ENCODE assay signal across 13 mouse cellular contexts in the genomic region with DNA sequence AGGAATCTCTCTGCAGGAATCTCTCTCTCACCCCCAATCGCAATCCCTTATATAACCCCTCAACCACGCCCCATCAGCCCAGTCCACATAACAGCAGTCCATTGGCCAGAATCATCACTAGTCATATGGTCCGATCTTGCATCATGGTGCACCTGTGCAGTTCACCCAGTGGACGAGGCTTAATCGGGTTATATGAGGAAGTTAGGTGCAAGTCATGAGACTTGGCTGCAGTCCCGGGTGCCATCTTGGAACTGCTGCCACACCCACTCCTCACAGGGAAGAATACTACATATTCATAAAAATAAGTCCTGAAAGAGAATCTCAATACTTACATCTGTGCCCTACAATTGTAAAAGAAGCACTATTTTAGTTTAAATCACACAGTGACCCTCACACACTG. TPM values are rescaled to one million over a fixed set of nuclear protein-coding genes. Genes with fewer than 3 reads are reported as not detected.
DNase-seq lines count a peak whose midpoint lies in the region; TF ChIP-seq lines count a peak whose summit lies in the region.
"Not testable (repeated sequence)": the region's sequence is repeated elsewhere in the genome, so short reads cannot be mapped to it uniquely, and the experiment has no call there.
"Had no signal": no experiment of that assay in that cellular context is flagged by ENCODE, and none has a peak within 500 bp of the region (broad histone marks: within the 10 kb centered on the region; RNA-seq: fewer than 3 reads in every experiment).

No protein-coding gene starts in this region.

- H3K9ac ChIP-seq in CH12.LX (ENCODE audit: insufficient read depth, low read depth); MEL (ENCODE audit: control insufficient read depth, low read depth, low read length, poor library complexity, severe bottlenecking): not testable (repeated sequence)

- dilution Hi-C loops in CH12.LX (cut with MboI; ENCODE audit: extremely low pct_ligation_motif_present, extremely low pct_unique_long_range_greater_than_20kb, low sequenced_read_pairs) = not testable (repeated sequence)

- DNase-seq in CH12.LX (ENCODE audit: extremely low read depth) (peak; percentile 20), ES-CJ7 (ENCODE audit: low read depth, low spot score) (peak; percentile 15), MEL (ENCODE audit: low read depth, low spot score) (peak; percentile 75), MEL-GATA-1-ER (ENCODE audit: extremely low read depth, low read depth) (peak; percentile 22), NIH3T3 (ENCODE audit: low read depth) (peak; percentile 4), R1 (ENCODE audit: low read depth, low spot score) (peak; percentile 56), ZHBTc4 (ENCODE audit: low read depth, low spot score) (peak; percentile 46)

- not testable (repeated sequence) for H3K4me3 ChIP-seq in CH12.LX (replicated peaks in 1 of 3; ENCODE audit: low read depth in 2 of 3, low read length in 2 of 3, poor library complexity in 1 of 3); MEL (ENCODE audit: control insufficient read depth in 1 of 2, insufficient read depth in 1 of 2, low read depth in 2 of 2, low read length in 2 of 2)

- H3K27me3 ChIP-seq in CH12.LX (replicated peaks); MEL (ENCODE audit: control insufficient read depth in 1 of 2, insufficient read depth in 2 of 2, low read length in 2 of 2): not testable (repeated sequence)

- H3K4me1 ChIP-seq in CH12.LX (ENCODE audit: control insufficient read depth in 1 of 2, insufficient read depth in 2 of 2); MEL (ENCODE audit: control insufficient read depth in 1 of 2, insufficient read depth in 2 of 2, low read length in 2 of 2): not testable (repeated sequence)

- H3K4me2 ChIP-seq in CH12.LX (ENCODE audit: insufficient read depth, low read depth, poor library complexity, severe bottlenecking) = not testable (repeated sequence)

- TF ChIP-seq CTCF in CH12.LX (conservative IDR thresholded peaks at IDR 0.05 in 1 of 2, IDR thresholded peaks at IDR 0.05 in 1 of 2; ENCODE audit: low read depth in 2 of 2, low read length in 2 of 2); MEL (IDR thresholded peaks at IDR 0.05 in 2 of 3, conservative IDR thresholded peaks at IDR 0.05 in 1 of 3; ENCODE audit: control insufficient read depth in 1 of 3, insufficient read depth in 1 of 3, low read depth in 2 of 3, low read length in 3 of 3, poor library complexity in 1 of 3, severe bottlenecking in 1 of 3): not testable (repeated sequence)

- in situ Hi-C loops in CH12.LX (cut with MboI; ENCODE audit: low pct_ligation_motif_present, low pct_unique_long_range_greater_than_20kb, low sequenced_read_pairs) = not testable (repeated sequence)

- H3K79me2 ChIP-seq in CH12.LX (replicated peaks; ENCODE audit: control insufficient read depth, extremely low read depth, insufficient read depth, poor library complexity, severe bottlenecking); MEL (ENCODE audit: control insufficient read depth, insufficient read depth, low read length, poor library complexity): not testable (repeated sequence)

- not testable (repeated sequence) for TF ChIP-seq RAD21 in CH12.LX (IDR thresholded peaks at IDR 0.05; ENCODE audit: low read depth, low read length); MEL (IDR thresholded peaks at IDR 0.05; ENCODE audit: low read depth, low read length)

- H3K36me3 ChIP-seq in CH12.LX (replicated peaks in 1 of 2; ENCODE audit: control insufficient read depth in 1 of 2, insufficient read depth in 1 of 2, low read length in 1 of 2); MEL (ENCODE audit: control insufficient read depth in 1 of 2, insufficient read depth in 2 of 2, low read length in 2 of 2): not testable (repeated sequence)

- H3K27ac ChIP-seq in CH12.LX (ENCODE audit: insufficient read depth, low read depth) = not testable (repeated sequence)
- H3K27ac ChIP-seq in MEL (ENCODE audit: control insufficient read depth, low read depth, low read length) = 0 out of 2 replicates have a peak overlapping the region, but pooled peaks have one; percentile 28

- TF ChIP-seq EP300 in CH12.LX (IDR thresholded peaks at IDR 0.05; ENCODE audit: low read length) = not testable (repeated sequence)
- 0 out of 4 replicates have a peak, but pooled peaks of 1 of the 2 experiments have one; percentile 17 for TF ChIP-seq EP300 in MEL (IDR thresholded peaks at IDR 0.05; ENCODE audit: low read depth in 1 of 2, low read length in 2 of 2)

- H3K9me3 ChIP-seq in CH12.LX (replicated peaks; ENCODE audit: low read length); MEL (replicated peaks; ENCODE audit: insufficient read depth, low read length): not testable (repeated sequence)

- TF ChIP-seq POLR2A in CH12.LX (IDR thresholded peaks at IDR 0.05; ENCODE audit: low read depth, low read length); MEL (IDR thresholded peaks at IDR 0.05; ENCODE audit: control insufficient read depth in 1 of 2, insufficient read depth in 1 of 2, low read depth in 1 of 2, low read length in 2 of 2, poor library complexity in 1 of 2): not testable (repeated sequence)

TF ChIP-seq in MEL, 35 proteins besides CTCF, POLR2A, EP300 and RAD21:
- 0 out of 2 replicates have a peak, but pooled peaks have one; percentile 34 for TF ChIP-seq TBP (IDR thresholded peaks at IDR 0.05; ENCODE audit: low read depth, low read length)

RNA-seq across cellular contexts. Expression of gene Gm5141, which starts 22.4 kb away (rescaled TPM):
- total RNA-seq in CH12.LX (2012; rRNA removed) (2.4 and 2.5 TPM in 2 replicates), CH12.LX (2014; rRNA removed) (5.7 and 7.1 TPM in 2 replicates), MEL (2012; rRNA removed) (0.82 and 1.1 TPM in 2 replicates)
- polyA plus RNA-seq in CH12.LX (2012; ENCODE audit: insufficient read length, low read depth) (2.0 and 2.3 TPM in 2 replicates), MEL (2012; ENCODE audit: insufficient read depth in 1 of 2, insufficient read length in 2 of 2, low read depth in 1 of 2, low replicate concordance in 2 of 2, missing spikeins in 1 of 2) (10 to 100 TPM in 1 of 2 experiments, under 1 TPM in 1; 0.82 to 84.2 TPM)
- polyA plus RNA-seq: adrenal gland, adult 2 months; G1E had no signal

RNA-seq across cellular contexts. Expression of gene Platr25, which starts 47.5 kb away (rescaled TPM):
- total RNA-seq in CH12.LX (2012; rRNA removed) (10.0 and 13.8 TPM in 2 replicates), CH12.LX (2014; rRNA removed) (26.7 and 31.5 TPM in 2 replicates), MEL (2012; rRNA removed) (7.1 and 7.3 TPM in 2 replicates)
- polyA plus RNA-seq in CH12.LX (2012; ENCODE audit: insufficient read length, low read depth) (13.2 and 15.0 TPM in 2 replicates), MEL (2012; ENCODE audit: insufficient read depth in 1 of 2, insufficient read length in 2 of 2, low read depth in 1 of 2, low replicate concordance in 2 of 2, missing spikeins in 1 of 2) (100 to 1,000 TPM in 1 of 2 experiments, 1 to 10 TPM in 1; 5.5 to 247 TPM)
- polyA plus RNA-seq: G1E had no signal

RNA-seq across cellular contexts. Expression of gene Fbp2, which starts 50.2 kb away (rescaled TPM):
- total RNA-seq in CH12.LX (2012; rRNA removed) (0.13 TPM in 1 of 2 replicates, not detected in the other), CH12.LX (2014; rRNA removed) (0.16 TPM in 1 of 2 replicates, not detected in the other), MEL (2012; rRNA removed) (4.7 and 10.3 TPM in 2 replicates)
- polyA plus RNA-seq in CH12.LX (2012; ENCODE audit: insufficient read length, low read depth) (not detected in 2 replicates), MEL (2012; ENCODE audit: insufficient read depth in 1 of 2, insufficient read length in 2 of 2, low read depth in 1 of 2, low replicate concordance in 2 of 2, missing spikeins in 1 of 2) (10 to 100 TPM in 1 of 2 experiments, not detected in 1; 10.8 TPM)
- total RNA-seq: G1E had no signal
- polyA plus RNA-seq: activated CD4-positive, CD25-positive, alpha-beta regulatory T cell, adult 4 months; C2C12; CD4-positive, CD25-positive, alpha-beta regulatory T cell, adult 4 months; cerebellum, adult 2 months; G1E had no signal

Comparison
In these comparisons a context has a peak if more than half of its experiments do, and no peak if none do; other contexts are left out.
1. DNase-seq: peak in every context shown above with its lines; median percentile 75 in MEL; 56 in R1; 46 in ZHBTc4; 22 in MEL-GATA-1-ER; 20 in CH12.LX; 15 in ES-CJ7; 4 in NIH3T3.